Mouse (Mus musculus): Measurements from ENCODE around the gene Emb.

The Emb gene

DNA sequence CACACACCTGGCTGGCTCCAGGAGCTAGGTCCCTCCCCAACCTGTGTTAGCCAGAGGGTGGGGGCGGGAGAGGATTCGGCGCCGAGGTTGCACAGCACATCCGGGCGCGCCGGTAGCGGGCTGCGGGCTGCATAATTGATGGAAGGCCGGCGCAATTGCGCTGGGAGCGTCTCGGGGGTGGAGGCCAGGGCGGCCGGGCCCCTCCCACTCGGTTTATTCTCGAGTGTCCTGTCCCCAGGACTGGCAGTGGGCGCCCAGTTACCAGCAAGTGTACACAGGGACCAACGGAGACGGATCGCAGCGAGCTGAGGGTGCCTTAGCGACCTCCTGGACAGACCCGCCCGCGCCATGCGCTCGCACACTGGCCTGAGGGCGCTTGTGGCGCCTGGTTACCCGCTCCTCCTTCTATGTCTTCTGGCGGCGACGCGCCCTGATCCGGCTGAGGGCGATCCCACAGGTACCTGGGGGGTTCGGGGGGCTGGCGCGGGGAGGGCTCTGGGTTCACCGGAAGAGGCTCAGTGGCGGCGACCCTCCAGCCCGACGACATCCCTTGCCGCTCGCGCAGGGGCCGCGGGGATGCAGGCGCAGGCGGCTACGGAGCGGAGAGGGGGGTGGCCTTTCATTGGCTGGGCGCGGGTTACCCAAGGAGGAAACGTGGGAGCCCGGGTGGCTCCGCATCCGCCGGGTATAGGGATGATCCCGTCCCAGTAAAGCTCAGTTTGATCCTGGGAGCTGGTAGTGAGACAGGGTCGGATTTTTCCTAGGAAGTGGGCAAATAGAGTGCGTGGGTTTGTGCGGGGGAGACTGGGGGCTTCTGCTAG is 12.4 kb downstream of the Emb start, which contains the start of gene Gm17509:
Gm17509 (minus strand) TSS at position 575 of the 821 bp plus-strand sequence.
- peak; percentile 57 for DNase-seq

DNA sequence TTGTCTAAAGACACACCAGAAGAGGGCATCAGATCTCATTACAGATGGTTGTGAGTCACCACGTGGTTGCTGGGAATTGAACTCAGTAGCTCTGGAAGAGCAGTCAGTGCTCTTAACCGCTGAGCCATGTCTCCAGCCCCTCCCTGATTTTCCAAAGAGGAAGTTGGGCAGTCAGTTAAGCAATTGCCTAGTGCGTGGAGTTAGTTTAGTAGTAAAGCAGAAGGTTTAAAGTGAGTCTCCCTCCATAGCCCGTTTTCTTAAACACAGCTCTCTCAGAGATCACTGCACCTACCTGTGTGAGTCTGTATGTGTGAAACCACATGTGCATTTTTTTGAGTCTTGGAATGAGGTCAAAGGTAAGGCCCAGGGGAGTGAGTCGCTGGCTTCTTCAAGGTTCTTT is 14.8 kb downstream of the Emb start:
- no peak for DNase-seq

DNA sequence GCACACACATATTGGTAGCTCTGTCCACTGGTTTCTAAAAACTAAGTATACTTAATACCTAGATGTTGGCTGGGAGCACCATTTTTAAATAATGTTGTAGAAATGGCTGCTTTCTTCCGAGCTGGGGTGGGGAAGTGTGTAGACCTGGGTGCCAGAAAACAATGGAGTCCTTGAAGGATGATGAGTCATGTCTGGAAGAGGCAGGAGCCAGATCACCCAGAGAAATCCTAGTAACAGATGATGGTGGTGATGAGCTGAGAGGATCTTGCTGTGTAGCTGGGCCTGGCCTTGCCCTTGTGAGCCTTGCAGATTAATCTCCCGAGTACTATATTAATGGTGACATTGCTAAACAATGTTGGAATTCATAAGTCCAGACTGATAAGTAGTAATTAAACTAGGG is 16.6 kb downstream of the Emb start:
- DNase-seq: no peak

DNA sequence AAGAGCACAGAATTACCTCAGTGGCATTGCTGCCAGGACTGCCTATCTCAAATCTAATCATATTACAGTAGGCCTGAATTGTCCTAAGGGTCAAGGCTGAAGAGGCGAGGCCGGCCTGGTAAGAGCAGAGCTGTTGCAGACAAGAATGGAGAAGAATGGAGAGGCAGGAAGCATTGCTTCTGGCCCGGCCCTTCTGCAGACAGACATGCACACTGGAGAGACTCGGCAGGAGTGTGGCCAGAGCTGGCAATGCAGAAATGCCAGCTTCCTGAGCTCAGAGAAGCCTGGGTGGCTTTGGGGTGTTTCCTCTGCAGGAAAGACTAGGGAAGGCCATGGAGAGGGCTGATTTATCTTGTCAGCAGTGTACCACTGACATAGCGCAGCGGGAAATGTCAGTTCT is 17.2 kb downstream of the Emb start:
- DNase-seq: no peak

DNA sequence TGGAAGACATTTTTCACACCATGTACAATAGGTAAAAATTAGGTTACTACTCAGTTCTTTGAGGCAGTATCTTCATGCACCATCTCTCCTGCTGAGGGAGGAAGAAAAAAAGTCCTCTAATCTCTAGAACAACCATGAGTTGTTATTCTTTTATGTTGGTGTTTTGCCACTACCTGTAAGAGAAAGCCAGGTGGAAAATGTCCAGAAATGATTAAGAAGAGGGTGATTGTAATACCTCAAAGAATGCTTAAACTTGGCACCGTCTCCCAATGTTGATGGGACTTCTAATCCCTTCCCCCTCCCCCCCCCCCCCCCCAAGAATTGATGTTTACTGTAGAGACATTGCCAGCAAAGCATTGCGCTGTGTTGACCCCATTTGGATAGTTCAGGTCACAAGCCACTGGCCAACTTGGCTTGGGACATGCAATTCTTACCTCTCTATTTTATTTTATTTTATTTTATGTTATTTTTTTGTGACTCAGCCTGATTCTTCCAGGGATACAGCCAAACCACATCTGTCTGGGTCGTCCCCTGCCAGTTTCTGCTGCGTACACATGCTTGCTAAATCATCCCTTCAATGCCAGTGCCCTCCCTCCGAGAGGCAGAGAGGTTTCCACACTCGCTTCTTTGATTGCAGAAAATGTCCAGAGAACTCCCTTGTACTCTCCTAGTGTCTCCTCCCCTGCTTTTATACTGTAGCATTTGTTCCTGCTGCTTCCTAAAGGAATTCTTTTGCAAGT is 22.2 kb downstream of the Emb start:
- DNase-seq: no peak

DNA sequence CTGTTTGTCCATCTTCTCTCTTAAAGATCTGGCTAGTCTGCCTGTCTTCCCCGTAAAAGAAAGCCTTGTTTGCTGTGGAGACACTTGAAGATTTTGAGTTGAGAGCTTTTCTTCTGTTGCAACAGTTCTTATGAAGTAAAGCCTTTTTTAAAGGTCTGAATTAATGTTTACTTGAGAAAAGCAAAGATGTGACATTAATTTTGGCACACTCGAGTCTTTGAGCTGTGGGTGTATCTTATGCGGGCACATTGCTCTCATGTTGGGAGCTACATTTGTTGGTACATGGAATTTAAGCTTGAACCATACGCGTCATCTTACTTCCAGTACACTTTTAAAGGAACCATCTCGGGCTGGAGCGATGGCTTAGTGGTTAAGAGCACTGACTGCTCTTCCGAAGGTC is 25.5 kb downstream of the Emb start:
- no peak for DNase-seq

DNA sequence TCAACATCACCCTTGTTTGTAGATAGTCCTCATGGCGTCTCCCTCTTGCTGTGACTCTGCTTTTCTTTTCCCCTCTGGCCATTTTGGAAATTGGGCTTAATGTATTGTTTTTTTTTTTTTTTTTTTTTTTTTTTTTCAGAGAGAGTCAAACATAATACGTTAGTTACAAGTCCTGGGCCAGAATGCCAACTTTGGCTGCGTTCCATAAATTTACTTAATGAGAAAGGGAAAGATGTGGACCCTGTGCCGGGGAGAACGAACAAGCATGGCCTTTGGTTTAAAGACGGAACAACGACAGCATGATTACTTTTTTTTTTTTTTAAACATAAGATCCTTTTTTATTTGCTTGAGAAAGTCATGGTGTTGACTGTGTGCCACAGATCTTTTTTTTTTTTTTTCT is 26.1 kb downstream of the Emb start:
- DNase-seq: no peak

DNA sequence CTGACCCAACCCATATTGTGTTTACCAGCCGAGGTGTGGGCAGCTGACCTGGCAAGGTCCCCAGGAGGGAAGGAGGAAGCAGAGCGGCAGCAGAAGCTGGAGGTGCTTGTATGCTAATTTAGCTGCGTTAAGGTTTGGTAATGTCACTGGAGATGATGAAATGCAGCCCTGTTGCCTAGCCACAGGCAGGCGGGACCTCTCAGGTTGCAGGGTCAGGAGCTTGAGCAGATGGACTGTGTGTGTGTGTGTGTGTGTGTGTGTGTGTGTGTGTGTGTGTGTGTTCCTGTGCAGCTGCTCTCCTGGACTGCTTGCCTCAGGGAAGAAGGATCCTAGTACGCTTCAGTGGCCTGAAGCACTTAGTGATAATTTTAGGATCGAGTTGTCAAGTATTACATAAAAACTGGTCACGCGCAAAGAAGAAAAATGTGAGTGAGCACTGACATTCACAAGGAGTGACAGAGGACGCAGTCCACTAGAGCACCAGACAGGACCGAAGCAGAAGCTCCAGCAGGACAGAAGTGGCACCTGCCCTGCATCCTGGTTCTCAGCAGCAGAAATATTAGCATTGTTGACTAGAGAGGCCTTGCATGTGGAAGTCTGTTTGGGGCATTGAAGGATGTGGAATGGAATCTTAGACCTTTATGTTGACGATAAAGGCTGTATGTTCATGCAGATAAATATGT is 27.3 kb downstream of the Emb start:
- DNase-seq: no peak

DNA sequence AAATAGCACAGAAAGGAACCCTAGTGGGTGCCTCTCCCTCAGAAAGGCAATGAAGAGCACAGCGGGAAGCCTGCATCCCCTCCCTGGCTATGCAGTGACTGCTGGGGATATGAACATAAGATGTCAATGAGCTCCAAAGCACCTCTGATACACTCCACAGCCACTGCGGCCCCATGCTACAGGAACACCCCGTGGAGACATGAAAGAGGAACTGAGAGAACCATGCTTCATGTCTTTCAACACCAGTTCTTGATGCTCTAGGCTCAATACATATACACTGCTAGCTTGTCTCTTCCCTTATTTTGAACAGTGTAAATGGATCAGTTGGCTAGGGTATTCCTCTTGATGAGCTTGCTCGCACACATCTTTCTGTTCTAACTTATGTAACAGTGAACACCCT is 28.8 kb downstream of the Emb start:
- no peak for DNase-seq

DNA sequence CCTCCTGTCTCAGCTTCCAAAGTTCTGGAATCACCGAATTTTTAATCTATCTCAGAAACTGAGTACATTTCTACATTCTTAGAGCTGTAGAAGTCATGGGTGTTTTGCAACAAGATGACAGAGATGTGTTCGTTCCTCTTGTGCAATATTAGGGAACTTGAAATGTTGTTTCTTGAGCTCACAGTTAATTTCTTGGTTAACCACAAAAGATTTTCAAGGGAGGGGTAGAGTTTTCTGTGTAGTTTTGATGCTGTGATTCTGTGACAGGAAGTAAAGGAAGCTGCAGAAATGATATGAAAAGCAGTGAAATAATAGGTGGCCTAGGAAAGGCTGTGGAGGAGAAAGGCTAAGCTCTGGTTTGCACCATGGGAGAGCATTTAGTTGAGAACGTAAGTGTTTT is 33.7 kb downstream of the Emb start:
- no peak for DNase-seq

DNA sequence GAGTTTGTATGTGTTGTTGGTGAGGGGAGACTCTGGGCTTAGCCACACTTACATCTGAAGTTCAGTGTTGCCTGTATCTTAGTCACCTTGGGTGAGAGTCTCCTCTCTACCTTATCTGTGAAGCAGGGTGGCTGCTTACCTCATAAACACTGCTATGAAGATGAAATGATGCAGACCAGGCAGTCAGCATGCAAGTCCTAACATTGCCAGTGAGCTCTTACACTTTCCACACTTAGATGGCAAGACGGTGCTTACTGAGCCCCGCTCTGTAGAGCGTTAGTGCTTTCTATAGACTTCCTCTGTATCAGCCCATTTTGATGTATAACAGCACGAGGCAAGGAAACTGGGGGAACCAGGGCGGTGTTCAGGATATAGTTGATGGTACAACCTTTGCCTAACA is 34.3 kb downstream of the Emb start:
- DNase-seq: no peak

DNA sequence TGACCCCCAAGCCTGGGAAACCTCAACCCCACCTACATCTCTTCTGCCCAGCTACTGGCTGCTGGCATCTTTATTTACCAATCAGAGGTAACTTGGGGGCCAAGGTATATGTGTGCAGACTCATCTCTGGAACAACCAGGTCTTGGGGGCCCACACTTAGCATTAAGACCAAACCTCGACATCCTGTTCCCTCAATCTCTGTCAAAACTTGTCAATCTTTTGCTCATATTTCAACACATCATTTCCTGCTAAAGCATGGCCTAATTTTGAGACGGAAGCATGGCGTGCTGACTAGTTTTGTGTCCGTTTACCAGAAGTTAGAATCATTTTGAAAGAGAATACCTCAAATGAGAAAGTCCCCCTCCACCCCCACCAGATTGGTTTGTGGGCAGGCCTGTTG is 52.4 kb downstream of the Emb start:
- no peak for DNase-seq

DNA sequence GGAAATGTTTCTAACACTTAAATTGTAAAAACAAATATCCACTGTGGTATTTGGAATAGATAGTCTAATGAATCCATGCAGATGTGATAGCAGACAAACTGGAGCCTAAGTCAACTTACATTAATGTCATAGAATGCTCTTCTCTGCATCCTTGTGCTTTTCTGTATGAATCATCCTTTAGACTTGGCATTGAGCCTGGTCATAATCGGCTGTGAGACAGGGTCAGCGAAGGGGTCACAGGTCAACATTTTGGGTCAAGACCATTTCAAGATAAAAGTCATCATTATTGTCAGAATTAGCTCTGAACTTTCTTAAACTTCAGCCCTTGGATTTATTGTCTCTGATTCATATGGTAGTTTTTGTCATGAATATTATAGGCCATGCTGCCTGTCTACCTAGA is 57.8 kb downstream of the Emb start:
- no peak for DNase-seq

DNA sequence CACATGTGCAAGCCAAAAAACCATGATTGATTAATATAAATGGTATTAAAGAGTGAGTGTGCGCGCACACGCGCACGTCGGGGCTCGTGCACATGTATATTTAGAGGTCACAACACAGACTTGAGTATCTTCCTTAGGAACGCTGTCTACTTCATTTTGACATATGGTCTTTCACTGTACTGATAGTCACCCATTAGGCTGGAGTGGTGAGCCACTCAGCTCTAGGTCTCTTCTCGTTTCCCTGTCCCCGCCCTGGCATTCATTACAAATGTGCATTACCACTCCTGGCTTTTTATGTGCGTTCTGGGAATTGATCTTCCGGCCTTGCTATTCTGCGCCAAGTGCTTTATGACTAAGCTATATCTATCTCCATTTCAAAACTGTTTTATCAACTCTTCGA is 59.6 kb downstream of the Emb start:
- DNase-seq: no peak

DNA sequence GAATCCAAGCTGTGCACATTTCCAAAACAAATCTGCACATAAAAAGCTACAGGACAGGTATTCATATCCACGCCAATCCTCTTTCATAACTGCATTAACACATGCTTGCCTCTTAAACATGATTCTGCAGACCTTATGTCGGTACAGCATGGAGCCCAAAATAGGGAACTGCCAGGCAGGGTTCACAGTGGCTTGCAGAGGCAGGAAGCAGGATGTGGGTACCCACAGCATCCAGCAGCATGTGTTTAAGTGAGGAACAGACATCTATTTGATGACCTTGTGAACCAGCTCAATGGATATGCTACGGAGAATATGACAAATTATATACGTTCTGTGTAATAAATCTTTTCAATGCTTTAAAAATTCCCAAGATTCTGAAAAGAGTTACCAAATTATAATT is 75.7 kb downstream of the Emb start:
- no peak for DNase-seq

DNA sequence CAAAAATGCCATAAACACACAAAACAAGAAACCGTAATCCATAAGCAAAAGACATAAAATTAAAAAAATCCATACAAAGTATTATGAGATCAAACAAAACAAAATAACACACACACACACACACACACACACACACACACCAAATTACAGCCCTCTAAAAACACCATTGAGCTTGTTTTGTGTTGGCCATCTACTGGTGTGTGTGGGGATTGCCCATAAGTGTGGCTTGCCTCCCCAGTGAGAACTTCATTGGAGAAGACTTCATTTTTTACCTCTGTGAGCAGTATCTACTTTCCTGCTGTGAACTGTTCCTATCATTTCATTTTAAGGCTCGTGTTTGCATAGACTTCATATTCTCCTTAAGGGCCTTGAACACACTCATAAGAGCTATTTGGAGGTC is 78.6 kb downstream of the Emb start:
- no peak for DNase-seq

DNA sequence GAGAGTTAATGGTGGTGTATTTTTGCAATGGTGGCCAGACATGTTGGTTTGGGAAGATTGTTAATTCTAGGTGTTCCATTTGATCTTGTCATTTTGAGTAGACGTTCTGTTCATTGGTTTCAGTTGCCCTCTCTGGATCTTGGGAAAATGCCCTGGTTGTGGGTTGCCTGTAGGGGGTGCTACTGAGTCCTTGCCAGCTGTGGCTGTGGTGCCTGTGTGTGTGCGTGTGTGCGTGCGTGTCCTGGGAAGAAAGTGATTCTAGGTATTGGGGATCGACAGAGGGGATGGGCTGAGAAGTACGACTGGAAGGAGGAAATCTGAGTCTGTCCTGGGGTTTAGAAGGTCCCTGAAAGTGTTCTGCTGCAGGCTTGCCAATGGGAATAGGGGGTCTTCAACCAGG is 79.1 kb downstream of the Emb start:
- DNase-seq: no peak

DNA sequence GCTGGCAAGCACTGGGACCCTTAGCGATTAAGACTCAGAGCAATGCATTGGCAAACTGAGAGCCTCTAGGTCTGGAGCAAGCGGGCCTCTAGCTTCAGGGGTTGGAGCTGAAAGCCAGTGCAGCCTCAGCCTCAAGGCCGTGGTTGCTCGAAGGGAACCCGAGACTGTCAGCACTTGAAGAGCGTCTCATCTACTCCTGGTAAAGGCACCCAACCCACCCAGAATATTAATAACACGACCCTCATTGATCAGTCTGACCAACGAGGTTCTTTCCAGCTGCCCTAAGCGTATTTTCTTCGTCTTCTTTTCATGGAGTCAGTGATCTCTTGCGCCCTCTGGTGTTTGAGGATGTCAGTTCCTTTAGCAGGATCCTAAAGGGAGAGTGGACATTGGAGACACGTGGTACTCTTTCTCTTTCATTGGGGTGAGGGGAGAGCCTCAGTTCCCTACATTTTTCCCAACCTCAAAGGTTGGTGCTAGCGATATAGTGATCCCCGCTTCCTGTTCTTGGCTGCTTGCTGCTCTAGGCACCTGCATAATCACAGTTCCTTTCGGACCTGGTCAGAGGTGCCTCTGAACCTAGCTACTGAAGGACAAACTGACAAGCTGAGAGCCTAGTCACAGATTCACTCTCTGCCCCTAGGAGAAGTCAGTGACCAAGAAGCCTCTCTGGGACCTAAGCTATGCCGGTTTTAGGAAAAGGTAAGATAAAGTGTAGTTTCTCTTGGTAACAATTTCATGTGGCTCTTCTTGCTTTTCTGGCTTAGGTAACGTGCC is 81.3 kb downstream of the Emb start:
- DNase-seq: peak; percentile 76

DNA sequence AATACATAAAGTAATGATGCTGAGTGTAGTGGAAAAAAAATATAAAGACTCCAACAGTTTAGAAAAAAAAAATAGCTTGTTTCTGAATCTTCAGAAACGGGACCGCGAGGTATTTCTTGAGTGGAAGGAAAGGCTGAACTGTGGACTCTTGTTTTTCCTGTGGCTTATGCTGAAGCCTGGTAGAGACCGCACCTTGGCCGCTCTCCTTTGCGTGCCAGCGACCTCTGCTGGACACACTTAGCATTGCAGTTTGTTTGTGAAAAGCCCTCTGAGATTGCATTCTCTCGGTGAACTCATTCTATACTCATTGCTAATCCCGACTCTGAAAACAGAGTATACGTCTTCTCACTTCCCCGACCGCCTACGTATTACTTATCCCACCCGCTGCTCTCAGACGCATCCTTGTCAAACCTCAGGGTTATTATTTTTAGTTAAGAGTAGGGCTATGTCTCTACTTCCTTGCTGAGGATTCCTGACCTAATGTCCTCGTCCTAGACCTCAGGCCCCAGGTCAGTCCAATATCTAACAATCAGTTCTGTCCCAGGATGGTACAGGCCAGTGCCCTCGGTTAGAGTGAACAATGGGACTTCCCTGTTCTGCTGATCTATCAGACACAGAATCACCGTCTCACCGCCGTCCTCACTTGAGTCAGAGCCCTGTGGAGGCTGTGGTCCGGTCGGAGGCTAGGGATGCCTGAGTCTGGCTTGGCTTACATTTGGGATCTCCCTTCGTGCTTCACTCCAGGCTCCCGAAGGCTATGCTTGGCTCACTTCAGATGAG is 103.3 kb downstream of the Emb start:
- DNase-seq: peak; percentile 86
